In the genomic region with DNA sequence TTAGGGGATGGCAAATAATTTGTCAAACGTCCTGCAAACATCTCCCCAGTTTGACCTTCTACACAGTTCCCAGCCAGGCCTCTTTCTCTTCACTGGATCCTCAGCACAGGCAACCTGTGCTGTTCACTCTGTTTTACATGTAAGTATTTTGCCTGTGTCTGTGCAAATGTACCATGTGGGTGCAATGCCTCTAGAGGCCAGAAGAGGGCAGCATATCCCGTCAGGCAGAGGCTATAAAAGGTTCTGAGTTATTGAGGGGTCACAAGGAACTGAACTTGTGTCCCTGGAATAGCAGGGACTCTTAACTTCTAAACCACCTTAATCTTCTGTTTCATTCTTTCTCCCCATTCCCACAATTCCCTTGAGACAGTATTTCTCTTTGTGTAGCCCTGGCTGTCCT, we compare ENCODE assay signal across 13 mouse cellular contexts.
DNase-seq lines count a peak whose midpoint lies in the region; ATAC-seq and TF ChIP-seq lines count a peak whose summit lies in the region.
"Had no signal": no experiment of that assay in that cellular context is flagged by ENCODE, and none has a peak within 500 bp of the region (broad histone marks: within the 10 kb centered on the region; RNA-seq: fewer than 3 reads in every experiment).

No protein-coding gene starts in this region.

- no peaks in the 10 kb centered on the region for H3K36me3 ChIP-seq in hindbrain, postnatal 0 days (ENCODE audit: insufficient read depth, low read length)
- no peaks in the 10 kb centered on the region for H3K36me3 ChIP-seq in hindbrain, embryonic 14.5 days (replicated peaks; ENCODE audit: control insufficient read depth, insufficient read depth)
- no peaks in the 10 kb centered on the region for H3K36me3 ChIP-seq in lung, postnatal 0 days (ENCODE audit: insufficient read depth, low read length)
- H3K36me3 ChIP-seq in G1E (replicated peaks): no peaks in the 10 kb centered on the region
- H3K36me3 ChIP-seq in forebrain, embryonic 10.5 days (replicated peaks): no peaks in the 10 kb centered on the region
- H3K36me3 ChIP-seq: forebrain, embryonic 15.5 days; liver, embryonic 13.5 days had no signal

- no peak for ATAC-seq in hindbrain, postnatal 0 days
- no peak for ATAC-seq in hindbrain, embryonic 14.5 days (ENCODE audit: low FRiP score)
- no peak for ATAC-seq in lung, postnatal 0 days
- no peak for ATAC-seq in G1E (ENCODE audit: extremely low read depth, insufficient number of reproducible peaks, low FRiP score, poor library complexity, severe bottlenecking)
- ATAC-seq: forebrain, embryonic 15.5 days had no signal

- no peaks in the 10 kb centered on the region for H3K9me3 ChIP-seq in hindbrain, postnatal 0 days (ENCODE audit: low read length)
- H3K9me3 ChIP-seq in hindbrain, embryonic 14.5 days (ENCODE audit: control insufficient read depth, low read length): no peaks in the 10 kb centered on the region
- no peaks in the 10 kb centered on the region; the same call in 1 of the 2 replicates for H3K9me3 ChIP-seq in lung, postnatal 0 days (ENCODE audit: low read length)
- H3K9me3 ChIP-seq in G1E (replicated peaks): peaks cover 5% of the 10 kb centered on the region; the same call in 1 of the 2 replicates
- H3K9me3 ChIP-seq in forebrain, embryonic 10.5 days: no peaks in the 10 kb centered on the region; the same call in 1 of the 2 replicates
- H3K9me3 ChIP-seq: forebrain, embryonic 15.5 days; liver, embryonic 13.5 days had no signal

- no peak for TF ChIP-seq EP300 in lung, postnatal 0 days (IDR thresholded peaks at IDR 0.05)

- no peaks in the 10 kb centered on the region for H3K4me1 ChIP-seq in hindbrain, postnatal 0 days (ENCODE audit: insufficient read depth, low read length)
- H3K4me1 ChIP-seq in hindbrain, embryonic 14.5 days (replicated peaks; ENCODE audit: control insufficient read depth, insufficient read depth, low read length): no peaks in the 10 kb centered on the region
- no peaks in the 10 kb centered on the region for H3K4me1 ChIP-seq in lung, postnatal 0 days (ENCODE audit: insufficient read depth, low read depth, low read length)
- peaks cover 3% of the 10 kb centered on the region; the same call in 1 of the 2 replicates for H3K4me1 ChIP-seq in G1E (ENCODE audit: insufficient read depth, low read depth, low read length)
- peaks cover 9% of the 10 kb centered on the region for H3K4me1 ChIP-seq in forebrain, embryonic 10.5 days
- H3K4me1 ChIP-seq: forebrain, embryonic 15.5 days; liver, embryonic 13.5 days had no signal

- no peak for DNase-seq in hindbrain, postnatal 0 days (ENCODE audit: low spot score)
- DNase-seq in hindbrain, embryonic 14.5 days (ENCODE audit: low spot score): no peak
- no peak for DNase-seq in lung, postnatal 0 days (ENCODE audit: low spot score)
- DNase-seq in lung, postnatal 4 days: no peak
- no peak for DNase-seq in G1E (ENCODE audit: low spot score)
- peak; percentile 7 for DNase-seq in induced T-regulatory cell, adult 2 months (ENCODE audit: low read depth)
- DNase-seq in embryo, embryonic 10.5 days (ENCODE audit: low spot score): no peak
- DNase-seq in forebrain, embryonic 10.5 days (ENCODE audit: extremely low spot score, low spot score): no peak
- DNase-seq: cerebellum, postnatal 25 days; heart, postnatal 10 days; liver, embryonic 13.5 days; right cerebral cortex, adult 18-20 months had no signal

- no peak overlapping the region for H3K27ac ChIP-seq in hindbrain, postnatal 0 days
- H3K27ac ChIP-seq in hindbrain, embryonic 14.5 days: no peak overlapping the region
- H3K27ac ChIP-seq in lung, postnatal 0 days (ENCODE audit: low read length): no peak overlapping the region
- no peak overlapping the region for H3K27ac ChIP-seq in forebrain, embryonic 10.5 days
- H3K27ac ChIP-seq: forebrain, embryonic 15.5 days; liver, embryonic 13.5 days had no signal

- 53% methylated on average over 2 of the region's 2 CpGs for WGBS in hindbrain, postnatal 0 days
- 49% methylated on average over 2 of the region's 2 CpGs for WGBS in hindbrain, embryonic 14.5 days
- 59% methylated on average over 2 of the region's 2 CpGs for WGBS in lung, postnatal 0 days
- 52% methylated on average over 2 of the region's 2 CpGs for WGBS in forebrain, embryonic 10.5 days

- no peaks in the 10 kb centered on the region for H3K27me3 ChIP-seq in hindbrain, postnatal 0 days (ENCODE audit: insufficient read depth, low read length)
- H3K27me3 ChIP-seq in hindbrain, embryonic 14.5 days (ENCODE audit: control insufficient read depth, insufficient read depth, low read length): no peaks in the 10 kb centered on the region
- no peaks in the 10 kb centered on the region for H3K27me3 ChIP-seq in lung, postnatal 0 days (replicated peaks; ENCODE audit: insufficient read depth, low read length)
- no peaks in the 10 kb centered on the region for H3K27me3 ChIP-seq in G1E (ENCODE audit: insufficient read depth, low read length)
- no peaks in the 10 kb centered on the region for H3K27me3 ChIP-seq in forebrain, embryonic 10.5 days (ENCODE audit: poor library complexity, severe bottlenecking)
- H3K27me3 ChIP-seq: forebrain, embryonic 15.5 days; liver, embryonic 13.5 days had no signal

- peak; percentile 44 for TF ChIP-seq CTCF in hindbrain, postnatal 0 days (IDR thresholded peaks at IDR 0.05; ENCODE audit: low read depth)
- TF ChIP-seq CTCF in lung, postnatal 0 days (IDR thresholded peaks at IDR 0.05): peak; percentile 47
- TF ChIP-seq CTCF in G1E (IDR thresholded peaks at IDR 0.05; ENCODE audit: low read depth, low read length): peak; percentile 33

- H3K4me3 ChIP-seq in hindbrain, postnatal 0 days (ENCODE audit: low read length): no peak overlapping the region
- no peak overlapping the region for H3K4me3 ChIP-seq in hindbrain, embryonic 14.5 days (replicated peaks; ENCODE audit: low read length)
- no peak overlapping the region for H3K4me3 ChIP-seq in lung, postnatal 0 days (ENCODE audit: low read depth, low read length)
- H3K4me3 ChIP-seq in G1E (ENCODE audit: low read depth, low read length): no peak overlapping the region
- no peak overlapping the region for H3K4me3 ChIP-seq in forebrain, embryonic 10.5 days
- H3K4me3 ChIP-seq: forebrain, embryonic 15.5 days; liver, embryonic 13.5 days had no signal

- H3K4me2 ChIP-seq in hindbrain, postnatal 0 days (ENCODE audit: low read depth, low read length): no peak overlapping the region
- H3K4me2 ChIP-seq in hindbrain, embryonic 14.5 days (replicated peaks): no peak overlapping the region
- H3K4me2 ChIP-seq in lung, postnatal 0 days (replicated peaks; ENCODE audit: low read depth, low read length): no peak overlapping the region
- H3K4me2 ChIP-seq: forebrain, embryonic 15.5 days; liver, embryonic 13.5 days had no signal

- no peak overlapping the region for H3K9ac ChIP-seq in hindbrain, postnatal 0 days (replicated peaks; ENCODE audit: low read length)
- no peak overlapping the region for H3K9ac ChIP-seq in hindbrain, embryonic 14.5 days
- H3K9ac ChIP-seq in lung, postnatal 0 days (replicated peaks; ENCODE audit: low read depth): no peak overlapping the region
- H3K9ac ChIP-seq: forebrain, embryonic 15.5 days; liver, embryonic 13.5 days had no signal
